Mouse (Mus musculus): Measurements from ENCODE around the gene Gm12830.

Gene Gm12830

DNA sequence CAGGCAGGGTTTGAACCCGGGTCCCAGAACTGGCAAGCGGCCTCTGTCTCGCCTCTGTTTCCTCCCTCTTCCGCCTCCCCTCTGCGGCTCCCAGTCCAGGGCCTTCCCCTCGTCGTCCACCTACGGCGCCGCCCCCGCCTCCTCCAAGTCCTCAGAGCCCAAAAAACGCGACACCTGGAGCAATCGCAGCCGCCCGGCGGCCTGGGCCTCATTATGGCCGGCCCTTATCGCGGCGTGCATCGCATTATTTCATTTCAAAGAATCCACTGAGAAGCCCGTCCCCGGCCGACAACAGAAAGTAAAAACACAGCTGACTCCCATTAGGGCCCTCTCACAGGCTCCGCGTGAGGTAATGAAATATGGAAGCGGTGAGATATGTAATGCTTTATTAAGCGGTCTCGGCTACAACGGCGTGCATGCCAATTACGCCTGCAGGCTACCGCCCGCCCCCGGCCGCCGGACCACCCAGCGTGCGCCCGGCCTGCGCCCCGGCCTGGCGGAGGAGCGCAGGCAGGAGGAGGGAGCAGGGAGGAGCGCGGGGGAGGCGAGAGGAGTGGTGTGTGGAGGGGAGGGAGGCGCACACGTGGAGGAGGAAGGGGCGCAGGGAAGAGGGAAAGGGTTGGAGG is at the start of gene Gm12830:
TSS of gene Gm12830 (plus strand) at position 156 of the 626 bp plus-strand sequence.
- peak; percentile 30 to 43 for DNase-seq

DNA sequence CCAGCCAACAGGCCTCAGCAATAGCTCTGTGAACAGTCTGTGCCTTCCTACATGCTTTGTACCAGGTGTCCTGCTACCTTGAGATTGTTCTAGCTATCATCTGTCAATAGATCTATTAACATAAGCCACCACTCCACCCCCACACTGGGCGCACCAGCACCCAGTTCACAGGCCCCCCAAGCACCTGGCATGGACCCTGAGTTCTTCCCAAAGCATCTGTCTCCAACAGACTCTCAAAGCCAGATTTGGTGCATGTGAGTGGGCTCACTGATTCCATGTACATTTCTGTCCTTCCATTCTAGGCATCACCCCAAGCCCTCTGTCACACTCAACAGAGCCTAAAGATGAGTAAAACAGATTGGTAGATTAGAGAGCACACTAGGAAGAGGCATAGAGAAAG is 48.2 kb upstream of the Gm12830 start:
- no peak for DNase-seq

DNA sequence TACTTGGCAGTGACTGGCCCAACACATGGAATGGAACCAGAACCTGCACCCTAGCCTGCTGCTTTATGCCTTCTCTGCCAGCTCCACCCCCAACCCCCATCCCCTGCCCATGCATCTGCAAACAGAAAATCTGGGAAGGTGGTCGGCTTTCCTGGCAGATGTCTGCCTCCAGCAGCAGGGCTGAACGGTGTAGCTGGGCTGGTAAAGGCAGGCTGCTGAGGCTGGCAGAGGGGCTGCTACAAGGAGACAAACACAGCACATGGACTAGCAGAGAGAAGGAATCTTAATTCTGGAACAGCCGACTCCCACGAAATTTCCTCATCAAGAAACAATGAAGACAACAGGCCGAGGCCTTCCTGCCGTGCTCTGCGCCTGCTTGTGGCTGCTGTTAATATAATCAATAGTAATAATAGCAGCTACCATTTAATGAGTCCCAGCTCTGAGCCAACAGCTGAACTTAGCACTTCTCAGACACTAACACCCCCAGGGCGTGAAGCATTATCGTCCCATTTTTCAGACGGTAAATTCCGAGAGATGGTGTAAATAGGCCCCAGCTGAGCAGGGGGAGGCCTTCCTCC is 43.8 kb upstream of the Gm12830 start:
- no peak for DNase-seq

DNA sequence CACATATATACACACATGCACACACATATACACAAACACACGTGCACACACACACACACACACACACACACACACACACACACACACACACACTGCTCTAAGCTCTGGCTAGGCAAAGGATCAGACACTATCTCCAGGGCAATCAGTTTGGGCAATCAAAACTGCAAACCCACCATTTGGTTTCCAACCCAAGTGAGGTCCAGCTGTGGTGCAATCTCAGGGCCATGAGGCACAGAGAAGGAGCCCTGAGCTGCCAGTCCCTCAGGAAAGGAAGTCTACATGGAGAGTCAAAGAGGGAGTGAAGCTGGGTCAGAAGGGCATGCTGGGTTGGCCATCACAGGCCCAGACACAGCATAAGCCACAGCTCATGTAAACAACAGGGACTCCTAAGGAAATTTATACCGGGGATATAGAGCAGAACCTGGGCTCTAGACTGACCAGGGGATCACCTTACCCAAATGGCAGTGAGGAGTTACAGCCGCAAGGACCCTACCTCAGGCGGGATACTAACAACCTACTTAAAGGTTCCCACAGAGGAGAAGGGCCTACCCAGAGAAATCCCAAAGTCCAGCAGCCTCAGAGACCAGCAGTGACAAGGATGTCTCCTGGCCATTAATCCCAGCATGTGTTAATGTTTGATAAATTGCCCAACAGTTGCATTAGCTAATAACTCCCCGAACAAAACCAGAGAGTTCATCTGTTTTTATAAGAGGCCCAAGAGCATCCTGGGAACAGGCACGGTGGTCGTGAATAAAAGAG is 42.6 kb upstream of the Gm12830 start:
- peak in 1 of 2 experiments; percentile 18 for DNase-seq

DNA sequence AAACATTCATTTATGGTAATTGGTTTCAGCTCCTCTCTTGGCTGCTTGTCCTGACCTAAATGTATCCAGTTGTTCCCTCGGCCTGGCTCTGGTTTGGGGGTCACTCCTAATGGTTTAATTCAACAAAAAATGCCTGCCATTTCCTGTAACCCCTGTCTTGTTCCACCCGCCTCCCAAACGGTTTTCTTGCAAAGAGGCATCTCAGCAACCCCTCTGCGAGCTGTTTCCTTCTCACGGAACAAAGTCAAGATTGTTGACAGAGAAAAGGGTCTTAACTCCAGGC is 42.1 kb upstream of the Gm12830 start:
- DNase-seq, result peak; percentile 8 to 13

DNA sequence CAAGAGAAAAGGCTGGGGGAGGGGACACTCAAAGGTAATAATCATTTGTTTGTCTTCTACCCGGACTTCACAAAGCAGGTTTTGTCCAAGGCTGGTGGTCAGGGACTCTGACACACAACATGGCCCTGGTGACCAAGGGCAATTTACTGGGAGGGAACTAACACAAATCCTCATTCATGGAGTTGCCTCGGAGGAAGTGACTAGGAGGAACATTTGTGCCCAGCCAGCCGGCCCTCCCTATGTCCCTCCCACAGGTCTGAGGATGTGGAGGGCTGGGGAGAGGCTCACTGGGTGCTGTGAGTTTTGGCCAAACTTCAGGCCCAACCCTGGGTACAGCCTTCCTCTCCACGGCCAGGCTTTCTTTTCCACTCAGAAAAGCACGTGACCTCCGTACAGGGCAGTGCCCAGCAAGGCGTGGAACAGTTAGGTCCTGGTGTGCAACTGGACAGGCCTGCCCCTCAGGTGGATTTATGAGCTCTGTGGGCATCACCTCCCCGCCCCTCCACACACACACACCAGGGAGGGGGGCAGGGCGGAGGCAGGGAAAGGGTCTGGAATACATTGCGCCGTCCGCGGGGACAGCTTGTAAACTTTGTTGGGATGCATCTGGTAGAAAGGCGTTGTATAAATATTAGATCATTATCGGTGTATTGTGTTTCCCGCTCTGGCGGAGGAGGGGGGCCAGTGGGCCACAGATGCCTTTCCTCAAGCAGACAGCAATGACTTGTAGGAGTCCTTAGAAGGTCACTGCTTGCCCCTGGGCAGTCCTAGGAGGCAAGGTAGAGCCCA is 41.6 kb upstream of the Gm12830 start:
- DNase-seq, result peak; percentile 14 to 19

DNA sequence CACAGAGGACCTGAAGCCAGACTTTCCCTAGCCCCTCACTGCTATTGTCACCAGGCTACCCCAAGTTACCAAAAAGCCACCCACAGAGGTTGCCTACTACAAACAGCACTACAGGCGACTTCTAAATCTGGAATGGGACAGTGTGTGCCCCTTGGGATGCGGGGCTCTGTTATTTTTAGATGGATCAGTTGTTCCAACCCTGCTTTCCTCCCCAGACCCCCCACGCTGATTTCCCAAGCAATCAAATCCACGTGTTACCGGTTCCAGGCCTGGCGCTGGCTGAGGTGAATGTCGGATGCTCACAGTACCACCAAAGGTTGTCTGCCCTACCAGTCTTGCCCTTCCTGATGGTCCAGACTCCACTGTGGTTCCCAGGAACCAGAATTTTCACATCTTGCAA is 38.7 kb upstream of the Gm12830 start:
- no peak for DNase-seq

DNA sequence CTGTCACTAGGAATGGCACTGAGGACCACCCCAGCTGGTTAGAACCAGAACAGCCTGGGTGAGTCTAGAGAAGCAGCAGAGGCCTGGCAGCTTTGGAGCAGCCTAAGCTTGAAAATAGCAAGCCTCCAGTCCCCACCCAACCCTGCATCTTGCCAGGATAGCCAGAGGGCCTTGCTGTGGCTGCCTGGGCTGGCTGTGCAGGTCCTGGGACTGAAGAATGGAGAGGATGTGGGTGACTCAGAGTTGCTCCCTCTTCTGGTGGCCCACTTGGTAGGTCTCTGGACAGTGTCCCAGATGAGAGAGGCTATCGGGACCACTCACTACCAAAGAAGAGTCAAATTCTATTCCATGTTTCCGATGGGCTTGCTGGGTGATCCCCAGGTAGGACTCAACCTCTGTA is 36.8 kb upstream of the Gm12830 start:
- peak; percentile 16 to 24 for DNase-seq

DNA sequence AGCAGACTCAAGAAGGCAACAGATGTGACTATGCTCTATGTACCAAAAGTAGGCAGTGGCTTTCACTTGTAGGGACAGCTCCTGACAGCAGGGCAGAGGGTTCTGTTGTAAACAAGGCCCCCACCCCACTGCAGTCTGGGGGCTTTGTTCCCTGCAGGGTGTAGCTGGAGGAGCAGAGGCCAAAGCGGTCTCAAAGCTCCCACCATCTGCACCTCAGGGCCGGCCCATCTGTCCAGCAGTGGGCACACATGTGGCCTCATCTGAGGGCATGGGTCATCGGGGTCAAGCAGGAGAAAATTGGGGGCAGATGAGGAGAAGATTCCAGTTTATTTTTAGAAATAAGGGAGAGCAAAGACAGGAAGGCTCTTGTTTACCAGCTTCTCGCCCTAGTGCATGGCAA is 32.7 kb upstream of the Gm12830 start:
- DNase-seq, result no peak

DNA sequence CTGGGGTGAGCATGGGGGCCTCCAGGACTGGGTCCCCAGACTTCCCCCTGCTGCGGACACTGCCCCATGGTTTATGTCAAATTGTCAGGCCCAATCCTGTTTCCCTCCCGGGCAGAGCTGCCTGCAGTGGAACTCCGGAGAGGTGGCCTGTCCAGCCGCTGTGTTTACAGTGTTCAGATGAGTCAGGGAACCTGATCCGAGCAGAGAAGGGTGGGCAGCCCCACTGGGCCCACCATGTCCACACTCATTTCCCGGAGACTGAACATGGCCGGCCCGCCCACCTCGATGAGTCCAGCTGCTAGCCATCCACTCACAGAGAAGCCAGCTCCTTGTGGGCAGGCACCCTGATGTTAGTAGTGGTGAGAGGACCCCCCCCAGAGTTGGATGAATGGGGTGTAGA is 29.9 kb upstream of the Gm12830 start:
- DNase-seq, result no peak

DNA sequence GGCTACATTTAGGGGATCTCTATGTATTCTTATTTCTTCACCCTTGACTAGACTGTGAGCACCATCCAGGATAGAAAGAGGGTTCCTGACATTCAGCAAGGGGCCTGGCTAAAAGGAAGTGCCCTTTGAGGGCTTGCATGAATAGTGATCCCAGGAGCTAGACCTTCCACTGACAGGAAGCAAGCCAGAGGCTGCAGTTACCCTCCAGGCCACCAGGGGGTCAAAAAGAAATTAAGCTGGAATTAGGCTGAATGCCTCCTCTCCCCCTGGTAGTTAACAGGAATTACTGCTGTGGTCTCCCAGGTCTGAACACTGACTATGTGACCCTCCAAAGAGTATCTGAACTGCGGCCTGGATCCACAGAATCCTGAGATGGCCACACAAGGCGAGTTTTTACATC is 27.7 kb upstream of the Gm12830 start:
- no peak for DNase-seq

DNA sequence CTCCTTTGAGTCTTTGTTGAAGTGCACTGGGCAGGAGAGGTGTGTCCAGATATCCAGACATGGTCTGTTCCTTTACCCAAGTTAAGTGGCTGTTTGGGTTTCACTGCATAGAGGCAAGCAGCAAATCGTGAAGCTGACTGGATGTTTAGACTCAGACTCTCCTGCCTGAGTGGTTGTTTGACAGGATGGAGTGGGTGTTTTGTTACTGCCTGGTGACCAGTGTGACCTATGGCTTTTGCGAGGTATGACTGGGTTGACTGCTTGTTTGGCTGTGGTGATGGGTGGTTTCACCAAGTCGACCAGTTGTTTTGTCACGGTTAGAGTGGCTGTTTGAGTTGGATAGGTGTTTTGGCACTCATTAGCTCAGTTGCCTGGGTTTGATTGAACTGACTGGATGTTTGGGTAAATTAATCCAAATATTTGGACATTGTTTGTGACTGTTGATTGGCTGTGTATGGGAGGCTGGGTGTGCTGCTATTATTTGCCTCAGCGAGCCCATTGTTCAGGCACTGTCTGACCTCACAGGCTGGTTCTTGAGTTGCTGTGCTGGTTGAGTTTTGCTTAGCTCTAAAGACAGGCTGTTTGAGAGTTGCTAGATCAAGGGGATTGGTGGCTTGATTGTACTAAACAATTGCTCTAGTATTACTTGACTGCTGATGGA is 24.1 kb upstream of the Gm12830 start:
- DNase-seq, result no peak

DNA sequence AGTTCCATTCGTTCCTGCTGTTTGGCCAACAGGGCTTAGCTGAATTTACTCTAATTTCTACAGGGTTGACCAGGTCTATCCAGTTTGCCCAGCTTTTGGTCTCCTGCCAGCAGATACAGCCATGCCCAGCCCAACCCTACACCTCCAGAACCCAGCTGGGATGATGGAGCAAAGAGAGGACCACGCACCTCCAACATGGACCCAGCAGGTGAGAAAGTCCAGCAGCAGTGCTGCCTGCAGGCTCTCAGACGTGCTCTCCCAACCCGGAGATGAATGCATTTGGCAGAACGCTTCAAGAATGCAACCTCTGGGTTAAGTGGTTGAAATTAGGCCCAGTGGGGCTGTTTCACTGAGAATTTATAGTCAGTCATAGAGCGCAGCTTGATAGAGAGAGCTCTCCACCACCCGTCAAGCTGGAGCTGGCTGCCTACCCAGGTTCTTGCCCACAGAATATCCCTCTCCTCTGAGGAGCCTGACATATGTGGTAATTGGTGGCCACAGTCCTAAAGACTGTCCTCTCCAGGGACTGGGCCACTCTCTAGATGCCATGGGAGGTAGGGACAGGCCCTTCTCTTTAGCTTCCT is 23.4 kb upstream of the Gm12830 start:
- peak; percentile 33 to 40 for DNase-seq

DNA sequence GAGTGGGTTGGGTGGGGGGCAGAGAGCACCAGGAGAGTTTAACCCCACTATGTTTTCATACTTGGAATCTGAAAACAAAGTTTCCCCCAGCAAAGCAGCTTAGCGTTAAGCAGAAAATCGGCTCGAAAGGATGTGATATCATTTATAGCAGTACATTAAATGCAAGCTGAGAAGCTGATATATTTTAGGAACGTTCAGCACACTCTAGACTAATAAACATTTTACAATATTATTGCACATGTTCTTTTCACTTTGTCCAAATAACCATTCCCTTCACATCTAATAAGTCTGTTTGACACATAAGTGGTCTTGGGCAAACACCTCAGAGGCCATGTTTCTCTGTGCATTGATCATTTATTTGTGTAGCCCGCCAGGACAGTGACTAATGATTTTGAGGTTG is 17.4 kb upstream of the Gm12830 start:
- no peak for DNase-seq

DNA sequence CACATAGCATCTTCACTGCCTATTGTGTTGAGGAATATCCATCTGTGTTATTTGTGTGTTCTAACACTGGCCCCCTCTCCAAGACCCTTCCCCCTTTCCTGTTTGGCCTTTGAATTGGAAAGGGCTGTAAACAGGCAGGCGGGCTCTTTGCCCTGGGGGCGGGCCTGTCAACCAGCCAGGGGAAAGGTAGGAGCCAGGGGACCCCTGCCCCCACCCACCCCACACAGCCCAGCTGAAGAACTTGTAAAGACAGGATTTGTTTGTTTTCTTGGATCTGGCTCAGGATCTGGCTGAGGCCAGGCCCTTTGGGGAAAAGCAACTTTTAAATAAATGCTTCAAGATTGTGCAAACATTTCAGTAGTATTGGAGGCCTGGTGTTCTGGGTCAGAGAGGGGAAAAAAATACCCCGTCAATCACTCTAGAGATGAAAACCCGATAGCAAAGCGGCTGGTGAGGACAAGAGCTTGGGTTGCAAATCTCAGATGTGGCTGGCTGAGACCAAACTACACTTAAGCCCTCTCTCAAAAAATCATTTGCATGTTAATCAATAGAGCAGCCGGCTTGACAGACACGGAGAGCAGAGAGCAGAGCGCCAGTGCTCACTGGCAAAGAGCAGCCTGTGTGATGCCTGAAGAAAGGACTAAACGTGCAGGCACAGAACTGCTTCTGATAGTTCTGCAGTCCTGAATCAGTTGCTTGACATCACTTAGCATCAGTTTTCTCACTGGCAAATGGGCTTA is 2.4 kb upstream of the Gm12830 start:
- peak; percentile 24 to 32 for DNase-seq

DNA sequence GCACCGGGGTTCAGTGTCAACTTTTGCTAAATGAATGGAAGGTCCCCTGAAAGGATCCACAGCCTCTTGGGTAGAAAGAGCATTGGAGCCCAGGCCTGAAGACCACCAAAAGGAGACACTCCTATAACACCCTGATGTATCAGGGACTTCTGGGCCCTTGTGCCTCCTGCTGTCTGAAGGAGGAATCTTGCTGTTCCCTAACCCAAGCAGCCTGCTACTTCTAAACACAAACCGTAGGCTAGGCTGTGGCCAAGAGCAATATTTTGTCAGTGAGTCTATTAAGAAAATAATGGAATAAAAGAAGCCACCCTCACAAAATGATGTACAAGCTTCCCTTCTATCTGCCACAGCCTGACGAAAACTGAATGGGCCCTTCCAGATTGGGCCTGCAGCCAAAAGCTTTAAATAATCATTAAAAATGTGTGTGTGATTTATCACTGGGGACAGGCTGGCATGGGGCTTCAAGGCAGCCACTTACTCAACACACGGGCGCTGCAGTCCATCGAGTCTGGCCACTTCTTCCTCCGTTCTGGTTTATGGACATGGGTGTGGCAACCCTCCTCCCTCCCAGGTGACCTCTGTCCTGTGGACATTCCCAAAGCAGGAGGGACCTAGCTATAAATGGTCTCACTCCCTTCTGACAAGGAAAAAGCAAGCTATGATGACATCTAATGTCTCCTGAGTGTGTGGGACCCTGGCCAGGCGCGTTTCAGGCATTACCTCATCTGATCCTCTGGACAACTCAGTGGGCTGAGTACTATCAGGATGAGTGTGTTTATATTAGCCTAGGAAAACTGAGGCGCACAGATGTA is 13.5 kb downstream of the Gm12830 start:
- DNase-seq, result peak in 1 of 2 experiments; percentile 2

DNA sequence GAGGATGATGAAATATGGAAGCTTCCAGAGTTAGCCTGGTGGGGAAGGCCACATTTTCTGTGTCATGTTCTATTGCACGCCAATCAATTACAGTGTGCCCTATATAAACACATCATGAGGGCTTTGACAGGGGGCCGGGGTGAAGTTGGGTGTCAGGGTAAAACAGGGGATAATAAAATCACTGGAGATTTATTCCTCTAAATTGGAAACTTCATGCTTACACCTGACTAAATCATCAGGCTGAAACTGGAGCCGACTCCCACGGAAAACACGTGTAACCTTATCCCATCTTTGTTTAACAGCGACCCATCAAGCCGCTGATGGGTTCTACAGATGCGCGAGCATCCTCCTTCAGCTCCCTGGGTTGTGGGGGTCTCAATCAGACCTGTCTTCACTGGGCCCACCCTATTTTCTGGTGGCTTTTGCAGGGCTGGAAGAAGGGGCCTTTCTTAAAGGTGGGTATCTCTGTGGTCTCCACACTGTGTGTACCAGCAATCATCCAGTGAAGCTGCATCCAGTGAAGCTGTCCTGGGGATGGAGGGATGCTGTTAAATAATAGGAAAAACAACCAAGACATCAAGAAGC is 19.9 kb downstream of the Gm12830 start:
- DNase-seq, result no peak

DNA sequence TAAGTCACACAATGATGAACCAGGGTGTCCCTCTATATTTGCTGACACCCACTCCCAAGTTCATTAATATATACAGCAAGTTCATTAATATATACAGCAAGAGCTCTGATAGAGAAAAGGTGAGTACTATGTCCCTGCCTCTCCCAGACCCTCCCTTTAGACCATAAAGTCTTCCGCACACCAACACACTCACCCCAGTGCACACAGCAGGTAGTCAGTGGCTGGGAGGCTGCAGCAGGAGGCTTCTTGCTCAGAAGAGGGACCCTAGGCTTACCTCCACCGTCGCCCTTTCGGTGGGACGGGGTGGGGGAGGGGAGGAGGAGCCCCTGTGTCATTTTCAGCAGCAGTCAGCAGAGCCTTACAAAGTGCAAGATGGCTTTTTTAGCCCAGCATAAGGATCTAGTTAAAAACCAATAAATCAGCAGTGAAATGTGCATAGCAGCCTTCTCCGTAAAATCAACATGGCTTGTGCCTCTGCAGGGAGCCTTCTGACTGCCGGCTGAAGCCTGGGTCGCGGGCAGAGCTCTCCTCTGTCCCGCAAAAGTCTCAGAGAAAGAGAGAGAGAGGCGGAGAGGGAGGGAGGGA is 20.9 kb downstream of the Gm12830 start:
- no peak for DNase-seq

DNA sequence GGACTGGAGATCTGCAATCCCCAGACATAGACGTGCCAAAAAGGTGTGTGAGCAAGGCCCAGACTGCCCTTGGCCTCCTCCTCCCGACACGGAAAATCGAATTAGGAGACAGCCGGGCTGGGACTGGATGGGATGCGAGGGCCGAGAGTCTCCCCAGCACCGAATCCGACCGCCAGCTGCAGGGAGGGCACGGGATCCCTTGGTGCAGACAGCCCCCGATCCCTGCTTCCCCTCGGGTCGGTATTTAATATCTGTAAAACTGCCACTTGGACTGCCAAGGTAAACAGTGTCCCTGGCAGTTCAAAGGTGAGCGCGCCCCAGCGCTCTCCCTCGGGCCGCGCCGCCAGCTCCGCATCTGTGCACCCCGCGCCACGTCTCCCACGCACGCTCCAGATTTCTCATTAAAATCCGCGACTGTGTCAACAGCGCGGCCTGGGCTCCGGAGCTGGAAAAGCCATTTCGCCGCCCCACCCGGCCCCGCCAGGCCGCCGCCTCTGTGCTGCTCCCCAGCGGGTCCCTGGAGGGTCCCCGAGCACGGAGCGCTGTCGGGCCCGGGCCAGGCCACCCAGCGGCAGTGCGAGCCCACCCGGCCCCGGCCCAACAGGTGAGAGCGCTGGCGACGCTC is 21.7 kb downstream of the Gm12830 start:
- peak; percentile 22 to 36 for DNase-seq

DNA sequence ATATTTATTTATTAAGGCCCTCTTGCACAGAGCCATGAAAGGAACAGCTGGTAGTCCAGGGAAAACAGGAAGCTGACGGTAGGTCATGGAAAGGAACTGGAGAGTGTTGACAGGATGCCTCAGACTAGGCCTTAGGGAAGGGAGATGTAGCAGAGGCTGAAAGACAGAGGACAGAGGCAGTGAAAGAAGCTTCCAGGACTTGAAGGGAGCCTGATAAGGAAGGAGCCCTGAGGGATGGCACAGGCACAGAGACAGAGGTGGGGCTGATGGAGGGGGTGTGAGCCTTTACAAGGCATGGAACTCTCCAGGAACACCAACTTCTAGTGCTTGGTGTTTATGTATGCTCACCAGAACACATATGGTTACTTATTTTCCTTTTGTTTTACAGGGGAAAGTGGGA is 23.1 kb downstream of the Gm12830 start:
- DNase-seq, result no peak
